Mouse (Mus musculus): ENCODE results near the gene Zfp638. TPM values are rescaled to one million over a fixed set of nuclear protein-coding genes. Genes with fewer than 3 reads are reported as not detected.
A peak's percentile ranks its signal among the peaks of the same experiment; 100 is the strongest.

The Zfp638 gene
- polyA plus RNA-seq, 1 experiment from 2014 or later, result 109 TPM

- WGBS, result 86% methylated on average over 2 of the region's 2 CpGs
- H3K27me3 ChIP-seq, result no peaks in the 10 kb centered on the region
- H3K9me3 ChIP-seq, result no peaks in the 10 kb centered on the region
- no peak for ATAC-seq (ENCODE audit: low FRiP score)
- H3K9ac ChIP-seq, result no peak overlapping the region
- H3K4me2 ChIP-seq, result no peak overlapping the region
- no peak overlapping the region for H3K27ac ChIP-seq
- H3K4me1 ChIP-seq, result no peaks in the 10 kb centered on the region
- no peak overlapping the region for H3K4me3 ChIP-seq (replicated peaks)
- no peaks in the 10 kb centered on the region for H3K36me3 ChIP-seq (replicated peaks)
These were observed 17.5 kb upstream of the Zfp638 start for GRCm38 (mm10) chr6:83849446-83849845.

DNA sequence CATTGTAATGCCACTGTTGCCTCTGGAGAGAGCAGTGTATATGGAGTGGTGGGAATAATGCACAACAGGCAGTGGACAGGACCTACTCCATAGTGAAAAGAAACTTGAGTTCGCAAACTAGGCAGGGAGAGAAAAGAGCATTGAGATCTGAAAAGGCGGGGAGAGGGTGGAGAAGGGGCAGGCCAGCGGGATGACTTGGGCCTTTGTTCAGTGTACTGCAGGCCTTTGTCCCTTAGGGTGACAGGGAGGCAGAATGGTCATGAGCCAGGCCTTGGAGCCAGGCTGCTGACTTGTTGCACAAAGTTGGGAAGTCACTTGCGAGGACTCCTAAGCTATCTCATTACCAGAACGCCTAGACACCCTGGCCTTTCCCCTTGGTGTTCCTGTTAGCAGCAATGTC, 9.4 kb upstream of the Zfp638 start:
- no peak overlapping the region for H3K4me3 ChIP-seq (replicated peaks)
- WGBS, result 32% methylated on average over 5 of the region's 5 CpGs
- ATAC-seq (ENCODE audit: low FRiP score), result no peak

GRCm38 (mm10) chr6:83860033-83860432, 6.9 kb upstream of the Zfp638 start:
- H3K9ac ChIP-seq, result no peak overlapping the region
- no peak overlapping the region for H3K4me2 ChIP-seq
- ATAC-seq (ENCODE audit: low FRiP score), result no peak
- H3K27me3 ChIP-seq, result no peaks in the 10 kb centered on the region
- H3K4me3 ChIP-seq (replicated peaks), result no peak overlapping the region
- no peaks in the 10 kb centered on the region for H3K36me3 ChIP-seq (replicated peaks)
- 91% methylated on average over 9 of the region's 9 CpGs for WGBS
- no peak overlapping the region for H3K27ac ChIP-seq
- no peaks in the 10 kb centered on the region for H3K4me1 ChIP-seq
- H3K9me3 ChIP-seq, result no peaks in the 10 kb centered on the region

More for the DNA sequence above, 9.4 kb upstream of the Zfp638 start:
- Histone ChIP-seq H3K9ac (no peak overlapping the region), H3K4me2 (no peak overlapping the region), H3K9me3 (no peaks in the 10 kb centered on the region), H3K27me3 (no peaks in the 10 kb centered on the region), H3K36me3 (replicated peaks) (no peaks in the 10 kb centered on the region), H3K4me1 (no peaks in the 10 kb centered on the region), H3K27ac (no peak overlapping the region)

DNA sequence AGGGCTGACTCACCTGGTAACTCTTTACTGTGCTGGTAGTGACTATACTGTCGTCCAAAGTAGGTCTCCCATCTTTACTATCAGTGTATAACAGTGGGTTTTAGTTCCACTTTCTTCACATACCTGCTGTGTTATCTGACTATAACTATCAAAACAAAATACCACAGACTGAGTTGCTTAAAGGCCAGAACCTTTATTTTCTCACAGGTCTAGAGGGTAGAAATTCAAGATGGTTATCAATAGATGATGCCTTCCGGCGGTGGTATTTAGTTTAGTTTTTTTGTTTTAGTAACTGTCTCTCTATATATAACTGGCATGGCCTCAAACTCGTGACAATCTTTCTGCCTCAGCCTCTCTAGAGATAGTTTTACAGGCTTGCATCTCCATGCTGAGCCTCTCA, 3.4 kb upstream of the Zfp638 start:
- no peak overlapping the region for H3K27ac ChIP-seq
- ATAC-seq (ENCODE audit: low FRiP score), result no peak
- H3K4me1 ChIP-seq, result peaks cover 10% of the 10 kb centered on the region
- H3K9ac ChIP-seq, result no peak overlapping the region
- peaks cover 5% of the 10 kb centered on the region; the same call in 1 of the 2 replicates for H3K27me3 ChIP-seq
- no peaks in the 10 kb centered on the region for H3K9me3 ChIP-seq
- 77% methylated on average over 4 of the region's 4 CpGs for WGBS
- H3K4me2 ChIP-seq, result no peak overlapping the region
- H3K36me3 ChIP-seq (replicated peaks), result no peaks in the 10 kb centered on the region
- no peak overlapping the region for H3K4me3 ChIP-seq (replicated peaks)

GRCm38 (mm10) chr6:83866423-83866822, 486 bp upstream of the Zfp638 start:
- Histone ChIP-seq H3K27me3 (peaks cover 10% of the 10 kb centered on the region), H3K4me3 (replicated peaks) (no peak overlapping the region), H3K36me3 (replicated peaks) (no peaks in the 10 kb centered on the region), H3K27ac (no peak overlapping the region), H3K9ac (no peak overlapping the region), H3K4me1 (peaks cover 10% of the 10 kb centered on the region), H3K9me3 (no peaks in the 10 kb centered on the region), H3K4me2 (peak overlapping the region; percentile 99)
- 44% methylated on average over 4 of the region's 4 CpGs for WGBS
- 0 out of 2 replicates have a peak, but pooled peaks have one; percentile 1 for ATAC-seq (ENCODE audit: low FRiP score)

GRCm38 (mm10) chr6:83867598-83868585, 983 bp downstream of the Zfp638 start:
- Histone ChIP-seq H3K9ac (peak overlapping the region; percentile 64), H3K36me3 (replicated peaks) (no peaks in the 10 kb centered on the region), H3K4me2 (peak overlapping the region; percentile 99), H3K27me3 (peaks cover 10% of the 10 kb centered on the region), H3K27ac (0 out of 2 replicates have a peak overlapping the region, but pooled peaks have one; percentile 36), H3K4me3 (replicated peaks) (peak overlapping the region; percentile 62), H3K9me3 (no peaks in the 10 kb centered on the region), H3K4me1 (peaks cover 10% of the 10 kb centered on the region)
- 1% methylated on average over 19 of the region's 19 CpGs for WGBS
- peak; percentile 49 for ATAC-seq (ENCODE audit: low FRiP score)

DNA sequence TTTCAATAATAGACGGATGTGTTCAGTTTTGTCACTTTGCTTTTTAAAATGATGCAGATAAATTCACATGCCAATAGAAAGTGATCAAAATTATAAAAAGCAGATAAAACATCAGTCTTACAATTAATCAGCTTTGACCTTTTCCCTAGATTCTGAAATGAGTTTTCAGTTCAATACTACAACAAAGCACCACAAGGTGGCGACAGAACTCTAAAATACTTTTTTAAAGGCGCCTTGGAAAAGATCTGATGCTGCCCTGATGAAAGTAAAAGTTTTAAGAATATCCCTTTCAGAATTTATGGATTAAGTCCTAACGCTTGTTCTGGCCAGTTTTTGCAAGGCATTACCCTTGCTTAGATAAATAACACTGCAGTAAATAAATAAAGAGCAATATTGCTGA, 12.9 kb downstream of the Zfp638 start:
- H3K4me1 ChIP-seq, result peaks cover 3% of the 10 kb centered on the region; the same call in 1 of the 2 replicates
- no peaks in the 10 kb centered on the region for H3K27me3 ChIP-seq
- WGBS, result 3% methylated on average over 4 of the region's 4 CpGs
- no peaks in the 10 kb centered on the region for H3K36me3 ChIP-seq (replicated peaks)
- H3K27ac ChIP-seq, result no peak overlapping the region
- ATAC-seq (ENCODE audit: low FRiP score), result no peak
- no peak overlapping the region for H3K4me3 ChIP-seq (replicated peaks)
- H3K9me3 ChIP-seq, result no peaks in the 10 kb centered on the region
- 0 out of 2 replicates have a peak overlapping the region, but pooled peaks have one; percentile 4 for H3K4me2 ChIP-seq
- H3K9ac ChIP-seq, result no peak overlapping the region

- Histone ChIP-seq H3K36me3 (replicated peaks) (no peaks in the 10 kb centered on the region), H3K9me3 (no peaks in the 10 kb centered on the region), H3K9ac (no peak overlapping the region), H3K4me2 (no peak overlapping the region), H3K4me3 (replicated peaks) (no peak overlapping the region), H3K27me3 (no peaks in the 10 kb centered on the region), H3K4me1 (no peaks in the 10 kb centered on the region), H3K27ac (no peak overlapping the region)
- no peak for ATAC-seq (ENCODE audit: low FRiP score)
- WGBS, result 85% methylated on average over 3 of the region's 3 CpGs
These were observed 19.9 kb downstream of the Zfp638 start for GRCm38 (mm10) chr6:83886789-83887188.

- 78% methylated on average over 1 of the region's 1 CpGs for WGBS
- no peak overlapping the region for H3K4me3 ChIP-seq (replicated peaks)
- H3K9me3 ChIP-seq, result no peaks in the 10 kb centered on the region
- H3K36me3 ChIP-seq (replicated peaks), result no peaks in the 10 kb centered on the region
- H3K27ac ChIP-seq, result no peak overlapping the region
- no peak overlapping the region for H3K9ac ChIP-seq
- no peaks in the 10 kb centered on the region for H3K27me3 ChIP-seq
- H3K4me1 ChIP-seq, result no peaks in the 10 kb centered on the region
- no peak for ATAC-seq (ENCODE audit: low FRiP score)
- H3K4me2 ChIP-seq, result no peak overlapping the region
These were observed 21.9 kb downstream of the Zfp638 start for GRCm38 (mm10) chr6:83888802-83889201.

DNA sequence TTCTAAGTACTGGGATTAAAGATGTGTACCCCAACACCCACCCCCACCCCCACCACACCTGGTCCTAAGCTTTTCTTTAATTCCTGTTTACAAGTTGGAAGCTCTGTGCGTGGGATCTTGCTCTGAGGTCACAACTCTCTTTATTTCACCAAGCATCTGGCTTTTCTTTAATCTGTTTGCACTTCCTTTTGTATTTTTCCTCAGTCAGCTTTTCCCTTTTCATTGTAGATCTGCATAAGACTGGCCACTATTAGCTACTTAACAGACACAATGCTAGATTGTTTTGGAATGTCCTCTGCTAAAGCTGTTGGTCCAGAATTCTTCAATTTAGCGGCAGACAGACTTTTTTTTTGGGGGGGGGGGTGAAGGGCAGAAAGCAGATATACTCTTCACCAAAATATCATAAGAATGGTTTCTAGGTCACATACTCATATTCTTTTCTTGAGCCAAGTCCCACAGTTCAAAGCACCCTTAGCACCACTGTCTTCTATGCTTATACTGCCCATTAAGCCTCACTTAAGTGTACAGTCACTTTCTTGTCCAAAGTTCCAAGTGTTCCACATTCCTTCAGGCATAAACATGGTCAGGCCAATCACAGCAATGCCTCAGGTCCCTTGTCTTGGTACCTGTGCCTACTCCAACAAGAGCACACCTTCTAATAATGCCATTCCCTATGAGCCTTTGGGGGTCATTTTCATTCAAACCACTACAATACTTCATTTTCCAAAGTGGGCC, 23.5 kb downstream of the Zfp638 start:
- Histone ChIP-seq H3K36me3 (replicated peaks) (no peaks in the 10 kb centered on the region), H3K9ac (no peak overlapping the region), H3K4me1 (no peaks in the 10 kb centered on the region), H3K27ac (no peak overlapping the region), H3K4me3 (replicated peaks) (no peak overlapping the region), H3K27me3 (no peaks in the 10 kb centered on the region), H3K4me2 (no peak overlapping the region), H3K9me3 (no peaks in the 10 kb centered on the region)
- no peak for ATAC-seq (ENCODE audit: low FRiP score)
- 15% methylated on average over 2 of the region's 2 CpGs for WGBS

GRCm38 (mm10) chr6:83891251-83891650, 24.3 kb downstream of the Zfp638 start:
- WGBS, result 93% methylated on average over 5 of the region's 5 CpGs
- Histone ChIP-seq H3K27me3 (no peaks in the 10 kb centered on the region), H3K4me3 (replicated peaks) (no peak overlapping the region), H3K9me3 (no peaks in the 10 kb centered on the region), H3K4me2 (no peak overlapping the region), H3K9ac (no peak overlapping the region), H3K4me1 (no peaks in the 10 kb centered on the region), H3K36me3 (replicated peaks) (no peaks in the 10 kb centered on the region), H3K27ac (no peak overlapping the region)
- ATAC-seq (ENCODE audit: low FRiP score), result no peak

GRCm38 (mm10) chr6:83891687-83892086, 24.8 kb downstream of the Zfp638 start:
- no peak overlapping the region for H3K4me2 ChIP-seq
- no peak overlapping the region for H3K4me3 ChIP-seq (replicated peaks)
- H3K36me3 ChIP-seq (replicated peaks), result no peaks in the 10 kb centered on the region
- H3K27me3 ChIP-seq, result no peaks in the 10 kb centered on the region
- H3K9me3 ChIP-seq, result no peaks in the 10 kb centered on the region
- ATAC-seq (ENCODE audit: low FRiP score), result no peak
- 87% methylated on average over 2 of the region's 2 CpGs for WGBS
- H3K9ac ChIP-seq, result no peak overlapping the region
- no peaks in the 10 kb centered on the region for H3K4me1 ChIP-seq
- H3K27ac ChIP-seq, result no peak overlapping the region
